Mouse (Mus musculus) left cerebral cortex, postnatal 36 days (tissue): ENCODE data around the gene Rhou. TPM values are rescaled to one million over a fixed set of nuclear protein-coding genes. Genes with fewer than 3 reads are reported as not detected.
"Not testable (repeated sequence)": the region's sequence is repeated elsewhere in the genome, so short reads cannot be mapped to it uniquely, and the experiment has no call there.

Experiments
- DNase-seq, 2 experiments: peaks; one replicate each; pipeline ENCODE4 v3.0.0; 2021 to 2022; ENCODE audit warnings: low spot score in 2 of 2, mixed read lengths in 1 of 2
- intact Hi-C: fragments of 180-260 bp; cut with DNase I; formaldehyde crosslinking; loops from one replicate; pipeline ENCODE4 v1.15.1; 2025
- total RNA-seq, 2 experiments: library from RNA; stranded (reverse); gene quantifications; 2 replicates each; pipeline ENCODE4 v1.2.3; 2021

Rhou gene
- total RNA-seq = 10 to 100 TPM; 41.6 to 49.0 TPM

GRCm38 (mm10) chr8:123653308-123653993, at the start of gene Rhou:
Gene Rhou (plus strand): TSS chr8:123653929.
- intact Hi-C loops = loop anchor here (2.0 to 5.0 kb wide), 3 partner anchors 74 to 131 kb away; no protein-coding TSS in a partner anchor
- DNase-seq = peak; percentile 93

- intact Hi-C loops = not testable (repeated sequence)
These were observed 41.1 kb upstream of the Rhou start for GRCm38 (mm10) chr8:123612652-123613051.

GRCm38 (mm10) chr8:123623523-123623922, 30.2 kb upstream of the Rhou start:
- DNase-seq, intact Hi-C loops: not testable (repeated sequence)

More at GRCm38 (mm10) chr8:123612652-123613051, 41.1 kb upstream of the Rhou start:
- not testable (repeated sequence) for DNase-seq

GRCm38 (mm10) chr8:123624274-123624673, 29.5 kb upstream of the Rhou start:
- no peak for DNase-seq
- intact Hi-C loops = no loop called here

- intact Hi-C loops = no loop called here
- no peak for DNase-seq
These were observed 29.0 kb upstream of the Rhou start for GRCm38 (mm10) chr8:123624702-123625101.

- no peak for DNase-seq
- intact Hi-C loops = no loop called here
These were observed 28.0 kb upstream of the Rhou start for GRCm38 (mm10) chr8:123625717-123626116.

- intact Hi-C loops = no loop called here
- DNase-seq = no peak
These were observed 26.1 kb upstream of the Rhou start for GRCm38 (mm10) chr8:123627410-123628147.

- intact Hi-C loops = no loop called here
These were observed 25.3 kb upstream of the Rhou start for GRCm38 (mm10) chr8:123628253-123628967.

GRCm38 (mm10) chr8:123628968-123629755, 24.6 kb upstream of the Rhou start:
- DNase-seq = peak; percentile 70
- intact Hi-C loops = no loop called here

More at GRCm38 (mm10) chr8:123628253-123628967, 25.3 kb upstream of the Rhou start:
- DNase-seq = peak in 1 of 2 experiments; percentile 35

GRCm38 (mm10) chr8:123630058-123630457, 23.7 kb upstream of the Rhou start:
- DNase-seq = no peak
- intact Hi-C loops = no loop called here

- intact Hi-C loops = no loop called here
- no peak for DNase-seq
These were observed 22.9 kb upstream of the Rhou start for GRCm38 (mm10) chr8:123630841-123631251.

- intact Hi-C loops = not testable (repeated sequence)
These were observed 22.0 kb upstream of the Rhou start for GRCm38 (mm10) chr8:123631746-123632145.

GRCm38 (mm10) chr8:123632257-123632656, 21.5 kb upstream of the Rhou start:
- intact Hi-C loops = no loop called here
- no peak for DNase-seq

More at GRCm38 (mm10) chr8:123631746-123632145, 22.0 kb upstream of the Rhou start:
- DNase-seq = not testable (repeated sequence)

GRCm38 (mm10) chr8:123633801-123634200, 19.9 kb upstream of the Rhou start:
- no peak for DNase-seq
- intact Hi-C loops = no loop called here

GRCm38 (mm10) chr8:123634395-123635131, 19.2 kb upstream of the Rhou start:
- no peak for DNase-seq
- intact Hi-C loops = no loop called here

GRCm38 (mm10) chr8:123635671-123636070, 18.1 kb upstream of the Rhou start:
- intact Hi-C loops = no loop called here
- no peak for DNase-seq

GRCm38 (mm10) chr8:123643330-123644051, 10.2 kb upstream of the Rhou start:
- intact Hi-C loops = no loop called here
- DNase-seq = peak; percentile 35 to 59

- intact Hi-C loops = no loop called here
- no peak for DNase-seq
These were observed 8.5 kb upstream of the Rhou start for GRCm38 (mm10) chr8:123645229-123645628.
